Mouse (Mus musculus): ENCODE data around the gene Gas2l3.

GRCm38 (mm10) chr10:89489459-89489858 is 45.7 kb upstream of the Gas2l3 start:
- TF ChIP-seq CHD2 (IDR thresholded peaks at IDR 0.05; ENCODE audit: low read depth, low read length): no peak
- TF ChIP-seq MAFK (IDR thresholded peaks at IDR 0.05; ENCODE audit: insufficient read depth, low read depth, low read length): no peak
- TF ChIP-seq ZNF384 (IDR thresholded peaks at IDR 0.05; ENCODE audit: low read depth, low read length): no peak

Measured in ES-E14 (cell line).